Mouse (Mus musculus) G1E (cell line): Measurements from ENCODE around the gene Ascl2. TPM values are rescaled to one million over a fixed set of nuclear protein-coding genes. Genes with fewer than 3 reads are reported as not detected.

Experiments
- ATAC-seq: 2 replicates; pipeline ENCODE4 v1.8.0; 2016; ENCODE audit warnings: mild to moderate bottlenecking; ENCODE audit not compliant: insufficient number of reproducible peaks, poor library complexity, low FRiP score, severe bottlenecking; ENCODE audit errors: extremely low read depth
- DNase-seq: peaks from one replicate; pipeline ENCODE4 v3.0.0; 2012; ENCODE audit warnings: low spot score
- H3K27me3 ChIP-seq: 2 replicates; pipeline ENCODE4 v1.6.1; 2012; ENCODE audit warnings: mild to moderate bottlenecking, low read length, inconsistent platforms; ENCODE audit not compliant: insufficient read depth
- H3K36me3 ChIP-seq: replicated peaks from 2 replicates; pipeline ENCODE3; 2012; ENCODE audit warnings: mild to moderate bottlenecking, inconsistent platforms
- H3K4me1 ChIP-seq: 2 replicates; pipeline ENCODE4 v1.6.1; 2012; ENCODE audit warnings: low read depth, low read length, inconsistent platforms, mixed read lengths; ENCODE audit not compliant: insufficient read depth
- H3K4me3 ChIP-seq: 2 replicates; pipeline ENCODE4 v1.5.1; 2012; ENCODE audit warnings: low read depth, mild to moderate bottlenecking, inconsistent platforms, low read length, moderate library complexity, mixed read lengths
- H3K9me3 ChIP-seq: replicated peaks from 2 replicates; pipeline ENCODE4 v1.6.1; 2012; ENCODE audit warnings: inconsistent platforms
- CTCF ChIP-seq: IDR thresholded peaks from 2 replicates; pipeline ENCODE4 v1.5.1; 2012; ENCODE audit warnings: low read depth, low read length, inconsistent platforms, mixed read lengths
- GATA1 ChIP-seq: IDR thresholded peaks from 2 replicates; pipeline ENCODE4 v1.6.1; 2012; ENCODE audit warnings: borderline replicate concordance, low read length, inconsistent platforms, mixed read lengths
- GATA2 ChIP-seq: IDR thresholded peaks from 2 replicates; pipeline ENCODE4 v1.6.1; 2012; ENCODE audit warnings: low read depth, low read length, inconsistent platforms, borderline replicate concordance
- POLR2AphosphoS5 ChIP-seq: IDR thresholded peaks from 2 replicates; pipeline ENCODE4 v1.6.1; 2012; ENCODE audit warnings: low read depth, low read length, inconsistent platforms; ENCODE audit not compliant: insufficient replicate concordance
- TAL1 ChIP-seq: conservative IDR thresholded peaks from 2 replicates; pipeline ENCODE4 v1.6.1; 2012; ENCODE audit warnings: low read depth, low read length, inconsistent platforms, mixed read lengths
- polyA plus RNA-seq: library from polyadenylated mRNA; stranded (reverse); fragments of >175 nt; gene quantifications from 2 replicates; pipeline ENCODE4 v1.2.3, GENCODE M21; 2012
- total RNA-seq, 2 experiments: library from RNA; stranded (forward) in 1 of 2; stranded (reverse) in 1 of 2; fragments of 200-1000 nt in 1 of 2; fragments of >200 nt in 1 of 2; fragmentation: Nextera tagmentation in 1 of 2; gene quantifications; 2 replicates each; pipeline ENCODE4 v1.2.3; 2014 to 2017

Gene Ascl2
- total and polyA plus RNA-seq, 3 experiments, result not detected

- TF ChIP-seq POLR2AphosphoS5 (no peak), CTCF (no peak), GATA1 (no peak), GATA2 (no peak), TAL1 (no peak)
- no peaks in the 10 kb centered on the region for H3K4me1 ChIP-seq
- H3K4me3 ChIP-seq, result no peak overlapping the region
- peaks cover 6% of the 10 kb centered on the region for H3K27me3 ChIP-seq
- no peaks in the 10 kb centered on the region for H3K36me3 ChIP-seq
- no peaks in the 10 kb centered on the region for H3K9me3 ChIP-seq
- no peak for DNase-seq
- ATAC-seq, result no peak
These were observed 31.4 kb downstream of the Ascl2 start for GRCm38 (mm10) chr7:142937631-142938030.

GRCm38 (mm10) chr7:142935708-142936107, 33.4 kb downstream of the Ascl2 start:
- ATAC-seq (no peak), DNase-seq (no peak)
- H3K9me3 ChIP-seq, result no peaks in the 10 kb centered on the region
- H3K36me3 ChIP-seq, result no peaks in the 10 kb centered on the region
- no peak for TF ChIP-seq POLR2AphosphoS5
- no peak for TF ChIP-seq TAL1
- no peak for TF ChIP-seq GATA2
- TF ChIP-seq GATA1, result no peak
- TF ChIP-seq CTCF, result no peak
- H3K4me1 ChIP-seq, result no peaks in the 10 kb centered on the region
- no peak overlapping the region for H3K4me3 ChIP-seq
- H3K27me3 ChIP-seq, result peaks cover 9% of the 10 kb centered on the region

GRCm38 (mm10) chr7:142932469-142932868, 36.6 kb downstream of the Ascl2 start:
- DNase-seq (no peak), ATAC-seq (no peak)
- Histone ChIP-seq H3K9me3 (no peaks in the 10 kb centered on the region), H3K27me3 (peaks cover 19% of the 10 kb centered on the region), H3K36me3 (no peaks in the 10 kb centered on the region), H3K4me1 (no peaks in the 10 kb centered on the region), H3K4me3 (no peak overlapping the region)
- no peak for TF ChIP-seq GATA2
- no peak for TF ChIP-seq POLR2AphosphoS5
- TF ChIP-seq TAL1, result no peak
- no peak for TF ChIP-seq CTCF
- no peak for TF ChIP-seq GATA1

- Histone ChIP-seq H3K4me3 (no peak within 1 kb of the TSS), H3K36me3 (no peaks in the 10 kb centered on the region), H3K27me3 (peaks cover 24% of the 10 kb centered on the region), H3K4me1 (no peaks in the 10 kb centered on the region), H3K9me3 (no peaks in the 10 kb centered on the region)
- no peak for TF ChIP-seq POLR2AphosphoS5
- no peak for ATAC-seq
- DNase-seq, result no peak
These were observed 38.0 kb downstream of the Ascl2 start, which contains the start of gene Th for GRCm38 (mm10) chr7:142931028-142931427. Th (minus strand) TSS chr7:142931128.

GRCm38 (mm10) chr7:142929516-142929915, 39.5 kb downstream of the Ascl2 start:
- H3K27me3 ChIP-seq, result peaks cover 22% of the 10 kb centered on the region; the same call in 1 of the 2 replicates
- ATAC-seq, result no peak

GRCm38 (mm10) chr7:142927293-142927692, 41.8 kb downstream of the Ascl2 start:
- no peaks in the 10 kb centered on the region for H3K9me3 ChIP-seq
- no peaks in the 10 kb centered on the region for H3K36me3 ChIP-seq
- peaks cover 2% of the 10 kb centered on the region; the same call in 1 of the 2 replicates for H3K4me1 ChIP-seq
- DNase-seq (no peak), ATAC-seq (no peak)
- TF ChIP-seq CTCF (no peak), POLR2AphosphoS5 (no peak), GATA2 (no peak), TAL1 (no peak), GATA1 (no peak)
- H3K4me3 ChIP-seq, result no peak overlapping the region
- H3K27me3 ChIP-seq, result peaks cover 22% of the 10 kb centered on the region

More at GRCm38 (mm10) chr7:142929516-142929915, 39.5 kb downstream of the Ascl2 start:
- no peak for DNase-seq
- Histone ChIP-seq H3K4me1 (no peaks in the 10 kb centered on the region), H3K9me3 (no peaks in the 10 kb centered on the region), H3K36me3 (no peaks in the 10 kb centered on the region), H3K4me3 (no peak overlapping the region)
- TF ChIP-seq GATA1, result no peak
- TF ChIP-seq TAL1, result no peak
- no peak for TF ChIP-seq GATA2
- no peak for TF ChIP-seq POLR2AphosphoS5
- TF ChIP-seq CTCF, result no peak

GRCm38 (mm10) chr7:142918641-142919628, 50.1 kb downstream of the Ascl2 start:
- Histone ChIP-seq H3K9me3 (no peaks in the 10 kb centered on the region), H3K4me3 (no peak overlapping the region), H3K36me3 (no peaks in the 10 kb centered on the region), H3K27me3 (peaks cover 18% of the 10 kb centered on the region), H3K4me1 (peaks cover 2% of the 10 kb centered on the region; the same call in 1 of the 2 replicates)
- DNase-seq (peak; percentile 59), ATAC-seq (peak; percentile 68)
- peak; percentile 98 for TF ChIP-seq CTCF
- TF ChIP-seq POLR2AphosphoS5, result no peak
- TF ChIP-seq GATA1, result no peak
